ENCODE assay signal across 9 mouse cellular contexts in the genomic region with DNA sequence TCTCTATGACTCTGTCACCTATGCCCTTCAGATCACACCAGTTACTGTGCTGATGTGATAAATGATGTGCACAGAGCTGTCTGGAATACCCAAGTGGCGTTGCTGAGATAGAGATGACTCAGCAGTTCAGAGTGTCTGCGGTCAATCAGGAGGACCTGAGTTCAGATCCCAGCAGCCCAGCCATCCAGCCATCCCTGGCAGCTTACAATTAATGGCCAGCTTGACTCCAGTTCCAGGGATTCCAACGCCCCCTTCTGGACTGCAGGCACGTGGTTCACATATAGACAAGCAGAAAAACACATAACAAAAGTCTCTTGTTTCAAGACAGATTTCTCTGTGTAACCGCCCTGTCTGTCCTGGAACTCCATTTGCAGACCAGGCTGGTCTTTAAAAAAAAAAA. TPM values are rescaled to one million over a fixed set of nuclear protein-coding genes. Genes with fewer than 3 reads are reported as not detected.
DNase-seq lines count a peak whose midpoint lies in the region; ATAC-seq lines count a peak whose summit lies in the region.
"Had no signal": no experiment of that assay in that cellular context is flagged by ENCODE, and none has a peak within 500 bp of the region (broad histone marks: within the 10 kb centered on the region; RNA-seq: fewer than 3 reads in every experiment).

No protein-coding gene starts in this region.

- WGBS in heart, embryonic 11.5 days (ENCODE audit: insufficient replicate concordance): 64% methylated on average over 5 of the region's 5 CpGs
- WGBS in liver, embryonic 16.5 days (ENCODE audit: insufficient replicate concordance): 40% methylated on average over 5 of the region's 5 CpGs

- no peak for DNase-seq in heart, adult 18-20 months
- peak; percentile 32 for DNase-seq in CD4-positive helper T cell, adult 2 months (ENCODE audit: low read depth, low spot score)
- DNase-seq in frontal cortex, postnatal 10 days (ENCODE audit: low spot score in 2 of 2): no peak
- DNase-seq in lung, postnatal 4 days: no peak
- DNase-seq: thymus, adult 18-20 months had no signal

- H3K36me3 ChIP-seq in heart, embryonic 11.5 days (ENCODE audit: control insufficient read depth, insufficient read depth, low read length): peaks cover 11% of the 10 kb centered on the region; the same call in 1 of the 2 replicates
- H3K36me3 ChIP-seq in erythroblast, embryonic 14.5 days (ENCODE audit: control insufficient read depth): peaks cover 37% of the 10 kb centered on the region
- peaks cover 13% of the 10 kb centered on the region for H3K36me3 ChIP-seq in liver, embryonic 16.5 days (ENCODE audit: control insufficient read depth, insufficient read depth)

- no peak overlapping the region for H3K27ac ChIP-seq in heart, embryonic 11.5 days (ENCODE audit: low read depth, low read length)
- H3K27ac ChIP-seq in liver, embryonic 16.5 days (ENCODE audit: low read length): no peak overlapping the region

- peak overlapping the region; percentile 96; the same call in 1 of the 2 replicates for H3K4me3 ChIP-seq in heart, embryonic 11.5 days (ENCODE audit: low read depth, low read length)
- H3K4me3 ChIP-seq in erythroblast, embryonic 14.5 days (replicated peaks): peak overlapping the region; percentile 16
- peak overlapping the region; percentile 72 for H3K4me3 ChIP-seq in liver, embryonic 16.5 days (ENCODE audit: low read depth, low read length)

- no peaks in the 10 kb centered on the region for H3K27me3 ChIP-seq in heart, embryonic 11.5 days (ENCODE audit: control insufficient read depth, insufficient read depth, low read length)
- H3K27me3 ChIP-seq in erythroblast, embryonic 14.5 days (ENCODE audit: control insufficient read depth): peaks cover 3% of the 10 kb centered on the region
- no peaks in the 10 kb centered on the region for H3K27me3 ChIP-seq in liver, embryonic 16.5 days (ENCODE audit: control insufficient read depth, insufficient read depth, low read depth, low read length)

- no peak for ATAC-seq in heart, embryonic 11.5 days (replicated peaks; ENCODE audit: insufficient number of reproducible peaks, low FRiP score, low TSS enrichment)
- no peak for ATAC-seq in liver, embryonic 16.5 days (ENCODE audit: low read depth)
- ATAC-seq in frontal cortex, adult (ENCODE audit: low TSS enrichment): no peak

- H3K9me3 ChIP-seq in heart, embryonic 11.5 days (replicated peaks; ENCODE audit: control insufficient read depth, low read length): no peaks in the 10 kb centered on the region
- H3K9me3 ChIP-seq in erythroblast, embryonic 14.5 days (ENCODE audit: control insufficient read depth, low read length): no peaks in the 10 kb centered on the region
- no peaks in the 10 kb centered on the region for H3K9me3 ChIP-seq in liver, embryonic 16.5 days (replicated peaks; ENCODE audit: control insufficient read depth, low read length)

- no peak overlapping the region for H3K9ac ChIP-seq in heart, embryonic 11.5 days (ENCODE audit: low read depth, low read length)
- H3K9ac ChIP-seq in liver, embryonic 16.5 days (ENCODE audit: low read depth, low read length): no peak overlapping the region

- peaks cover 6% of the 10 kb centered on the region; the same call in 1 of the 2 replicates for H3K4me1 ChIP-seq in heart, embryonic 11.5 days (ENCODE audit: control insufficient read depth, insufficient read depth, low read length)
- peaks cover 33% of the 10 kb centered on the region for H3K4me1 ChIP-seq in erythroblast, embryonic 14.5 days (ENCODE audit: control insufficient read depth)
- peaks cover 13% of the 10 kb centered on the region for H3K4me1 ChIP-seq in liver, embryonic 16.5 days (ENCODE audit: control insufficient read depth, low read depth, low read length)

- H3K4me2 ChIP-seq in heart, embryonic 11.5 days: peak overlapping the region; percentile 69
- peak overlapping the region; percentile 80 for H3K4me2 ChIP-seq in liver, embryonic 16.5 days (ENCODE audit: low read depth, low read length)

RNA-seq across cellular contexts. Expression of a gene that starts 1.5 kb away (rescaled TPM):
- polyA plus RNA-seq in heart, embryonic 11.5 days (2014; fragmentation: Nextera tagmentation; extraction: Ambion mirVana): 222 TPM in 2 replicates
- total RNA-seq in heart, adult 18-20 months (2021): 100 to 1,000 TPM; 238 to 281 TPM
- polyA plus RNA-seq in erythroblast, embryonic 14.5 days (2012): 1.9 and 3.5 TPM in 2 replicates
- 104 and 114 TPM in 2 replicates for polyA plus RNA-seq in liver, embryonic 16.5 days (2015; fragmentation: Nextera tagmentation; extraction: Ambion mirVana)

RNA-seq across cellular contexts. Expression of a gene that starts 22.0 kb away (rescaled TPM):
- polyA plus RNA-seq in heart, embryonic 11.5 days (2014; fragmentation: Nextera tagmentation; extraction: Ambion mirVana): 6.4 and 9.2 TPM in 2 replicates
- 1 to 10 TPM; 7.4 to 9.3 TPM for total RNA-seq in heart, adult 18-20 months (2021)
- 0.60 and 0.71 TPM in 2 replicates for polyA plus RNA-seq in erythroblast, embryonic 14.5 days (2012)
- 3.6 and 3.8 TPM in 2 replicates for polyA plus RNA-seq in liver, embryonic 16.5 days (2015; fragmentation: Nextera tagmentation; extraction: Ambion mirVana)

Comparison
In these comparisons a context has a peak if more than half of its experiments do, and no peak if none do; other contexts are left out.
1. H3K4me3 ChIP-seq: peak in every context shown above with its lines; median percentile 96 in heart, embryonic 11.5 days; 72 in liver, embryonic 16.5 days; 16 in erythroblast, embryonic 14.5 days.
2. RNA of a gene that starts 1.5 kb away (polyA plus RNA-seq): 222 TPM in heart, embryonic 11.5 days and 104 to 114 TPM in liver, embryonic 16.5 days; 1.9 to 3.5 TPM in erythroblast, embryonic 14.5 days; every median in the first group is over 10 times any median in the second.